Mouse (Mus musculus): ENCODE data around the gene Lect2. TPM values are rescaled to one million over a fixed set of nuclear protein-coding genes. Genes with fewer than 3 reads are reported as not detected.

Lect2 gene
- polyA plus RNA-seq, 1 experiment from 2014 or later, result 0.19 TPM

GRCm38 (mm10) chr13:56529685-56530084 lies 18.6 kb downstream of the Lect2 start:
- no peak for ATAC-seq (ENCODE audit: extremely low read depth, insufficient number of reproducible peaks, low FRiP score, low TSS enrichment)
- 50% methylated on average over 8 of the region's 8 CpGs for WGBS

GRCm38 (mm10) chr13:56529031-56529430 lies 19.3 kb downstream of the Lect2 start:
- no peak for ATAC-seq (ENCODE audit: extremely low read depth, insufficient number of reproducible peaks, low FRiP score, low TSS enrichment)
- Histone ChIP-seq H3K4me2 (no peak overlapping the region), H3K9ac (no peak overlapping the region), H3K9me3 (no peaks in the 10 kb centered on the region), H3K27ac (replicated peaks) (no peak overlapping the region), H3K4me3 (no peak overlapping the region), H3K27me3 (replicated peaks) (no peaks in the 10 kb centered on the region), H3K4me1 (0 out of 2 replicates have a peak, but pooled peaks cover 3% of the 10 kb centered on the region), H3K36me3 (0 out of 2 replicates have a peak, but pooled peaks cover under 1% of the 10 kb centered on the region)
- 60% methylated on average over 4 of the region's 4 CpGs for WGBS

More at GRCm38 (mm10) chr13:56529685-56530084, 18.6 kb downstream of the Lect2 start:
- Histone ChIP-seq H3K9me3 (peaks cover 5% of the 10 kb centered on the region; the same call in 1 of the 2 replicates), H3K36me3 (0 out of 2 replicates have a peak, but pooled peaks cover 5% of the 10 kb centered on the region), H3K27ac (replicated peaks) (no peak overlapping the region), H3K4me2 (no peak overlapping the region), H3K4me3 (no peak overlapping the region), H3K27me3 (replicated peaks) (no peaks in the 10 kb centered on the region), H3K9ac (no peak overlapping the region), H3K4me1 (0 out of 2 replicates have a peak, but pooled peaks cover 3% of the 10 kb centered on the region)

GRCm38 (mm10) chr13:56528281-56528680 lies 20.0 kb downstream of the Lect2 start:
- H3K4me2 ChIP-seq, result no peak overlapping the region
- H3K4me3 ChIP-seq, result no peak overlapping the region
- no peaks in the 10 kb centered on the region for H3K9me3 ChIP-seq
- no peak overlapping the region for H3K27ac ChIP-seq (replicated peaks)
- no peak overlapping the region for H3K9ac ChIP-seq
- WGBS, result 85% methylated on average over 11 of the region's 11 CpGs
- H3K27me3 ChIP-seq (replicated peaks), result no peaks in the 10 kb centered on the region
- ATAC-seq (ENCODE audit: extremely low read depth, insufficient number of reproducible peaks, low FRiP score, low TSS enrichment), result no peak
- no peaks in the 10 kb centered on the region for H3K36me3 ChIP-seq
- H3K4me1 ChIP-seq, result 0 out of 2 replicates have a peak, but pooled peaks cover 3% of the 10 kb centered on the region

GRCm38 (mm10) chr13:56527846-56528245 lies 20.5 kb downstream of the Lect2 start:
- Histone ChIP-seq H3K27ac (replicated peaks) (no peak overlapping the region), H3K4me3 (no peak overlapping the region), H3K27me3 (replicated peaks) (no peaks in the 10 kb centered on the region), H3K4me1 (peaks cover 4% of the 10 kb centered on the region), H3K9me3 (no peaks in the 10 kb centered on the region), H3K36me3 (no peaks in the 10 kb centered on the region), H3K9ac (no peak overlapping the region), H3K4me2 (no peak overlapping the region)
- 84% methylated on average over 7 of the region's 7 CpGs for WGBS
- ATAC-seq (ENCODE audit: extremely low read depth, insufficient number of reproducible peaks, low FRiP score, low TSS enrichment), result no peak

- Histone ChIP-seq H3K4me2 (no peak overlapping the region), H3K4me1 (peaks cover 6% of the 10 kb centered on the region), H3K4me3 (no peak overlapping the region), H3K27me3 (replicated peaks) (no peaks in the 10 kb centered on the region), H3K9ac (no peak overlapping the region), H3K36me3 (no peaks in the 10 kb centered on the region), H3K27ac (replicated peaks) (no peak overlapping the region), H3K9me3 (no peaks in the 10 kb centered on the region)
- no peak for ATAC-seq (ENCODE audit: extremely low read depth, insufficient number of reproducible peaks, low FRiP score, low TSS enrichment)
- WGBS, result 77% methylated on average over 12 of the region's 12 CpGs
Observed at GRCm38 (mm10) chr13:56526871-56527270, 21.4 kb downstream of the Lect2 start.

- ATAC-seq (ENCODE audit: extremely low read depth, insufficient number of reproducible peaks, low FRiP score, low TSS enrichment), result no peak
- Histone ChIP-seq H3K36me3 (no peaks in the 10 kb centered on the region), H3K9me3 (no peaks in the 10 kb centered on the region), H3K27ac (replicated peaks) (0 out of 2 replicates have a peak overlapping the region, but pooled peaks have one; percentile 21), H3K4me1 (peaks cover 3% of the 10 kb centered on the region), H3K27me3 (replicated peaks) (no peaks in the 10 kb centered on the region), H3K4me2 (peak overlapping the region; percentile 99), H3K9ac (peak overlapping the region; percentile 84), H3K4me3 (peak overlapping the region; percentile 78)
- WGBS, result 5% methylated on average over 8 of the region's 8 CpGs
Observed at GRCm38 (mm10) chr13:56522821-56523167, 25.5 kb downstream of the Lect2 start.

GRCm38 (mm10) chr13:56522081-56522820 lies 26.1 kb downstream of the Lect2 start, which contains the start of gene Fbxl21:
Gene Fbxl21, plus strand, starts transcription at chr13:56522472.
- 2% methylated on average over 56 of the region's 56 CpGs for WGBS
- H3K27ac ChIP-seq (replicated peaks), result 0 out of 2 replicates have a peak within 1 kb of the TSS, but pooled peaks have one; percentile 21

GRCm38 (mm10) chr13:56516816-56517215 lies 31.5 kb downstream of the Lect2 start:
- Histone ChIP-seq H3K9me3 (no peaks in the 10 kb centered on the region), H3K4me1 (no peaks in the 10 kb centered on the region), H3K27me3 (replicated peaks) (no peaks in the 10 kb centered on the region), H3K9ac (no peak overlapping the region), H3K36me3 (no peaks in the 10 kb centered on the region), H3K27ac (replicated peaks) (no peak overlapping the region), H3K4me2 (no peak overlapping the region), H3K4me3 (no peak overlapping the region)
- ATAC-seq (ENCODE audit: extremely low read depth, insufficient number of reproducible peaks, low FRiP score, low TSS enrichment), result no peak
- WGBS, result 47% methylated on average over 7 of the region's 7 CpGs

More at GRCm38 (mm10) chr13:56522081-56522820, 26.1 kb downstream of the Lect2 start, which contains the start of gene Fbxl21:
- Histone ChIP-seq H3K36me3 (no peaks in the 10 kb centered on the region), H3K27me3 (replicated peaks) (no peaks in the 10 kb centered on the region), H3K9ac (peak within 1 kb of the TSS; percentile 84), H3K4me1 (peaks cover 3% of the 10 kb centered on the region), H3K4me2 (peak within 1 kb of the TSS; percentile 99), H3K4me3 (peak within 1 kb of the TSS; percentile 78), H3K9me3 (no peaks in the 10 kb centered on the region)
- ATAC-seq (ENCODE audit: extremely low read depth, insufficient number of reproducible peaks, low FRiP score, low TSS enrichment), result peak; percentile 97

- Histone ChIP-seq H3K4me1 (no peaks in the 10 kb centered on the region), H3K9me3 (no peaks in the 10 kb centered on the region), H3K27me3 (replicated peaks) (no peaks in the 10 kb centered on the region), H3K36me3 (no peaks in the 10 kb centered on the region), H3K4me2 (no peak overlapping the region), H3K4me3 (no peak overlapping the region), H3K27ac (replicated peaks) (no peak overlapping the region), H3K9ac (no peak overlapping the region)
- no peak for ATAC-seq (ENCODE audit: extremely low read depth, insufficient number of reproducible peaks, low FRiP score, low TSS enrichment)
- WGBS, result 60% methylated on average over 4 of the region's 4 CpGs
Observed at GRCm38 (mm10) chr13:56516311-56516710, 32.0 kb downstream of the Lect2 start.

GRCm38 (mm10) chr13:56513595-56513994 lies 34.7 kb downstream of the Lect2 start:
- Histone ChIP-seq H3K4me3 (no peak overlapping the region), H3K9ac (no peak overlapping the region), H3K27ac (replicated peaks) (no peak overlapping the region), H3K4me1 (no peaks in the 10 kb centered on the region), H3K4me2 (no peak overlapping the region), H3K27me3 (replicated peaks) (no peaks in the 10 kb centered on the region), H3K36me3 (no peaks in the 10 kb centered on the region), H3K9me3 (no peaks in the 10 kb centered on the region)
- no peak for ATAC-seq (ENCODE audit: extremely low read depth, insufficient number of reproducible peaks, low FRiP score, low TSS enrichment)

GRCm38 (mm10) chr13:56509796-56510195 lies 38.5 kb downstream of the Lect2 start:
- no peak overlapping the region for H3K27ac ChIP-seq (replicated peaks)
- no peak overlapping the region for H3K9ac ChIP-seq
- no peak overlapping the region for H3K4me2 ChIP-seq
- no peak overlapping the region for H3K4me3 ChIP-seq
- ATAC-seq (ENCODE audit: extremely low read depth, insufficient number of reproducible peaks, low FRiP score, low TSS enrichment), result no peak
- no peaks in the 10 kb centered on the region for H3K4me1 ChIP-seq
- 77% methylated on average over 2 of the region's 2 CpGs for WGBS
- no peaks in the 10 kb centered on the region for H3K36me3 ChIP-seq
- H3K9me3 ChIP-seq, result no peaks in the 10 kb centered on the region
- no peaks in the 10 kb centered on the region for H3K27me3 ChIP-seq (replicated peaks)
